Mouse (Mus musculus): ENCODE measurements around the gene Rnaseh2c. TPM values are rescaled to one million over a fixed set of nuclear protein-coding genes. Genes with fewer than 3 reads are reported as not detected.

Rnaseh2c gene
- polyA plus RNA-seq, 1 experiment from 2014 or later = 79.1 TPM

GRCm38 (mm10) chr19:5607705-5608410 is 6.2 kb downstream of the Rnaseh2c start:
- Histone ChIP-seq H3K9me3 (ENCODE audit: low read length) (no peaks in the 10 kb centered on the region), H3K36me3 (replicated peaks; ENCODE audit: insufficient read depth, low read length) (peaks cover 58% of the 10 kb centered on the region), H3K4me2 (ENCODE audit: low read depth, low read length) (no peak overlapping the region), H3K4me1 (ENCODE audit: insufficient read depth) (peaks cover 33% of the 10 kb centered on the region), H3K9ac (replicated peaks) (no peak overlapping the region), H3K27me3 (ENCODE audit: insufficient read depth, low read length) (no peaks in the 10 kb centered on the region), H3K4me3 (ENCODE audit: low read depth, low read length) (no peak overlapping the region), H3K27ac (ENCODE audit: low read depth) (no peak overlapping the region)
- DNase-seq (no peak), ATAC-seq (no peak)
- TF ChIP-seq EP300 (IDR thresholded peaks at IDR 0.05; ENCODE audit: low read depth) (no peak), CTCF (IDR thresholded peaks at IDR 0.05; ENCODE audit: low read depth) (no peak)
- WGBS (ENCODE audit: insufficient replicate concordance) = 93% methylated on average over 26 of the region's 26 CpGs

GRCm38 (mm10) chr19:5608707-5609106 is 7.0 kb downstream of the Rnaseh2c start:
- H3K27ac ChIP-seq (ENCODE audit: low read depth) = no peak overlapping the region
- H3K36me3 ChIP-seq (replicated peaks; ENCODE audit: insufficient read depth, low read length) = peaks cover 50% of the 10 kb centered on the region
- H3K9ac ChIP-seq (replicated peaks) = no peak overlapping the region
- H3K4me3 ChIP-seq (ENCODE audit: low read depth, low read length) = no peak overlapping the region
- TF ChIP-seq CTCF (IDR thresholded peaks at IDR 0.05; ENCODE audit: low read depth) (no peak), EP300 (IDR thresholded peaks at IDR 0.05; ENCODE audit: low read depth) (no peak)
- ATAC-seq (no peak), DNase-seq (no peak)
- no peaks in the 10 kb centered on the region for H3K27me3 ChIP-seq (ENCODE audit: insufficient read depth, low read length)
- H3K4me2 ChIP-seq (ENCODE audit: low read depth, low read length) = peak overlapping the region; percentile 90; the same call in 1 of the 2 replicates
- WGBS (ENCODE audit: insufficient replicate concordance) = 94% methylated on average over 12 of the region's 13 CpGs
- no peaks in the 10 kb centered on the region for H3K9me3 ChIP-seq (ENCODE audit: low read length)
- H3K4me1 ChIP-seq (ENCODE audit: insufficient read depth) = peaks cover 31% of the 10 kb centered on the region

DNA sequence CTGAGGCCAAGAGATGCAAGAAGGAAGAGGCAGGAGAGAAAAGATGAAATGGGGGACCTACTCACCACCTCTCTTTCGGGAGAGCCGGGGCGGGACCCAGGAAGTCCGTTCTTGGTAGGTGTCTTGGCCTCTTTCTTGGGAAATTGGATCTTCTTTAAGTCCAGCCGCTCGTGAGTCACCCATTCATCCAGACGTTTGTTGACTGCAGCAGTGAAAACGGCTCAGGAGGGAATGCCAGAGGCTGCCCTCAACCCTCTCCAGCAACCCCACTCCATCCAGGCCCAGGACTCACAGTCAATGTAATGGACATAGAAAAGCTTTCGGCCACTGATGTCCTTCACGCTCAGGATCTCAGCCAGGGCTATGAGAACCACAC is 7.5 kb downstream of the Rnaseh2c start:
- H3K9ac ChIP-seq (replicated peaks) = peak overlapping the region; percentile 87
- peaks cover 46% of the 10 kb centered on the region for H3K36me3 ChIP-seq (replicated peaks; ENCODE audit: insufficient read depth, low read length)
- TF ChIP-seq EP300 (IDR thresholded peaks at IDR 0.05; ENCODE audit: low read depth) (no peak), CTCF (IDR thresholded peaks at IDR 0.05; ENCODE audit: low read depth) (no peak)
- no peak for ATAC-seq
- H3K27ac ChIP-seq (ENCODE audit: low read depth) = peak overlapping the region; percentile 95
- WGBS (ENCODE audit: insufficient replicate concordance) = 51% methylated on average over 10 of the region's 10 CpGs
- no peak for DNase-seq
- peak overlapping the region; percentile 68 for H3K4me3 ChIP-seq (ENCODE audit: low read depth, low read length)
- H3K27me3 ChIP-seq (ENCODE audit: insufficient read depth, low read length) = no peaks in the 10 kb centered on the region
- H3K9me3 ChIP-seq (ENCODE audit: low read length) = no peaks in the 10 kb centered on the region
- peak overlapping the region; percentile 90 for H3K4me2 ChIP-seq (ENCODE audit: low read depth, low read length)
- peaks cover 27% of the 10 kb centered on the region for H3K4me1 ChIP-seq (ENCODE audit: insufficient read depth)

- Histone ChIP-seq H3K9ac (replicated peaks) (peak within 1 kb of the TSS; percentile 87), H3K27me3 (ENCODE audit: insufficient read depth, low read length) (no peaks in the 10 kb centered on the region), H3K4me3 (ENCODE audit: low read depth, low read length) (peak within 1 kb of the TSS; percentile 68), H3K36me3 (replicated peaks; ENCODE audit: insufficient read depth, low read length) (peaks cover 40% of the 10 kb centered on the region), H3K9me3 (ENCODE audit: low read length) (no peaks in the 10 kb centered on the region), H3K4me1 (ENCODE audit: insufficient read depth) (peaks cover 27% of the 10 kb centered on the region), H3K27ac (ENCODE audit: low read depth) (peak within 1 kb of the TSS; percentile 95), H3K4me2 (ENCODE audit: low read depth, low read length) (peak within 1 kb of the TSS; percentile 90)
- WGBS (ENCODE audit: insufficient replicate concordance) = 1% methylated on average over 53 of the region's 55 CpGs
- ATAC-seq = peak; percentile 93
- peak; percentile 92 for DNase-seq
- peak; percentile 28; the same call in 1 of the 2 replicates for TF ChIP-seq CTCF (IDR thresholded peaks at IDR 0.05; ENCODE audit: low read depth)
- TF ChIP-seq EP300 (IDR thresholded peaks at IDR 0.05; ENCODE audit: low read depth) = peak; percentile 67; the same call in 1 of the 2 replicates
Measured at GRCm38 (mm10) chr19:5609547-5610404, 8.1 kb downstream of the Rnaseh2c start, which contains the start of gene Kat5. TSS of gene Kat5 (minus strand) at chr19:5610237.

- 76% methylated on average over 1 of the region's 1 CpGs for WGBS (ENCODE audit: insufficient replicate concordance)
Measured at GRCm38 (mm10) chr19:5611973-5612372, 10.3 kb downstream of the Rnaseh2c start.

More at GRCm38 (mm10) chr19:5611973-5612372, 10.3 kb downstream of the Rnaseh2c start:
- Histone ChIP-seq H3K36me3 (replicated peaks; ENCODE audit: insufficient read depth, low read length) (peaks cover 18% of the 10 kb centered on the region), H3K27ac (ENCODE audit: low read depth) (0 out of 2 replicates have a peak overlapping the region, but pooled peaks have one; percentile 40), H3K4me3 (ENCODE audit: low read depth, low read length) (no peak overlapping the region), H3K9me3 (ENCODE audit: low read length) (no peaks in the 10 kb centered on the region), H3K27me3 (ENCODE audit: insufficient read depth, low read length) (no peaks in the 10 kb centered on the region), H3K4me2 (ENCODE audit: low read depth, low read length) (no peak overlapping the region), H3K4me1 (ENCODE audit: insufficient read depth) (peaks cover 27% of the 10 kb centered on the region), H3K9ac (replicated peaks) (no peak overlapping the region)
- TF ChIP-seq EP300 (IDR thresholded peaks at IDR 0.05; ENCODE audit: low read depth) (no peak), CTCF (IDR thresholded peaks at IDR 0.05; ENCODE audit: low read depth) (no peak)
- no peak for DNase-seq
- ATAC-seq = no peak
